Mouse (Mus musculus): ENCODE results near the gene Ankrd13a.
A peak's percentile ranks its signal among the peaks of the same experiment; 100 is the strongest.

Gene Ankrd13a

DNA sequence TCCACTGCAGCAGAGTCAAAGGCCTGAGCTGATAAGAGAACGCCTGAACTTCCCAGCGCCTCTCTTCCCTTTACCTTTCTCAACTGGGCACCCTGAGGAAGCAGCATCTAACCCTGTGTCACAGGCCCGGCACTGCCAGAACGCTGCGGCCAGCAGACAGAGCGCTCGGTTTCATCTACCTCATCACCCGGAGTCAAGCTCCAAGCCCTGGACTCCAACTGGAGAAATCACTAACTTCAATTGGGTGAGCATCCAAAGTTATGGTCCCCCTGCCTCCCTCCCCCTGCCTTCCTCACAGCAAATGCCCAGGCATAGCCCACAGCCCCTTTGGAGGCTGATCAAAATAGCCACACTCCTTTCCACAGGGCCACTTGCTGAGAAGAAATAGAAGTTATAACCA lies 7.8 kb upstream of the Ankrd13a start:
- DNase-seq (ENCODE audit: low read depth, low spot score): no peak

GRCm38 (mm10) chr5:114767185-114767584 lies 7.3 kb upstream of the Ankrd13a start:
- DNase-seq (ENCODE audit: low read depth, low spot score): no peak

GRCm38 (mm10) chr5:114769786-114770185 lies 4.7 kb upstream of the Ankrd13a start:
- no peak for DNase-seq (ENCODE audit: low read depth, low spot score)

DNA sequence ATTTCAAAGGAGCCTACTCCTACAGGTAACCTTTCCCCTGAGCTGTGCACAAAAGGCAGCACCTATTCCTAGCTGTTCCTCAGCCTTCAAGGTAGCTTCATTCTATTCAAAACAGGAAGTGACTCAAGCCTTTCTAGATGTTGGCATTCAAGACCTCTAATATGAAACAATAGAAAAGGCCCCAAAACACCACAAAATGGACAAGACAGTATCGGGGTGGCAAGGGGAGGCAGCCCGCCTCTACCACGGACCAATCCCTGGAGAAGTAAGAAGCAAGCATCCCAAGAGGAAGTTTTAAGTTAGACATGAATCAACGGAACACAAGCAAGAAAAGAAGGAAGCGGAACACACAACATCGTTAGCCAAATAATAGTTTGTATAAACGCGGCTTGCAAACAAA lies 2.7 kb upstream of the Ankrd13a start:
- DNase-seq (ENCODE audit: low read depth, low spot score): no peak

DNA sequence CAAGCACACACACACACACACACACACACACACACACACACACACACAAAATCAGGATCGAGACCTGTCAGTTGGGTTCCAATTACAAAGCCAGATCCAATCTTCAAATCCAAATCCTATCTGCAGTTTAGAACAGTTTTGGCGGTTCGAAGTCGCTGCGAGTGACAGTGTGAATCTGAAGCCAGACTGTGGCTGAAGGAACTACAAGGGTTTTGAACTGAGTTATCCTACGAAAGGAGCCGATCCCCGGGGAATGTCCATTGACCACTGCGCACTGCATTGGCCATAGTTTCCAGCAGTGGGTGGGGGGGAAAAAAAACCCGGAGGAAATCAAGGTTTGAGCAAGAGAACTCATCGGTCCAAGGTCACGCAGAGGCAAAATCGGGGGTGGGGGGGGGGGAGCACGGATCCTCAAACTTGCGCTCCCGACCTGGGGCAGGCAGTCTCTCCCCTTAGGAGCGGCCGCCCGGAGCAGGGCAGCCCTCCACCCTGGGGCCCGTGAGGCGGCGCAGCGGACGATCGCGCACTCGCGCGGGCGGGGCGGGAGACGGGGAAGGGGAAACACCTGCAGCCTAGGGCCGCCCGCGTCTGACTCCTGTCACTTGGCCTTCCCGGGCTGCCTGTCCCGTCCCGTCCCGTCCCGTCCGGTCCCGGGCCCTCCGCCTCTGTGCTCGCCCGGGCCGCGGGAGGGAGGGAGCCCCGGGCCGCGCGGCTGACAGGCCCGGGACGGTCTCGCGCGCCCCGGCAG lies 1.8 kb upstream of the Ankrd13a start:
- no peak for DNase-seq (ENCODE audit: low read depth, low spot score)

GRCm38 (mm10) chr5:114773211-114773710 lies 1.2 kb upstream of the Ankrd13a start:
- DNase-seq (ENCODE audit: low read depth, low spot score): peak; percentile 99

GRCm38 (mm10) chr5:114773780-114774179 lies 697 bp upstream of the Ankrd13a start:
- DNase-seq (ENCODE audit: low read depth, low spot score): no peak

DNA sequence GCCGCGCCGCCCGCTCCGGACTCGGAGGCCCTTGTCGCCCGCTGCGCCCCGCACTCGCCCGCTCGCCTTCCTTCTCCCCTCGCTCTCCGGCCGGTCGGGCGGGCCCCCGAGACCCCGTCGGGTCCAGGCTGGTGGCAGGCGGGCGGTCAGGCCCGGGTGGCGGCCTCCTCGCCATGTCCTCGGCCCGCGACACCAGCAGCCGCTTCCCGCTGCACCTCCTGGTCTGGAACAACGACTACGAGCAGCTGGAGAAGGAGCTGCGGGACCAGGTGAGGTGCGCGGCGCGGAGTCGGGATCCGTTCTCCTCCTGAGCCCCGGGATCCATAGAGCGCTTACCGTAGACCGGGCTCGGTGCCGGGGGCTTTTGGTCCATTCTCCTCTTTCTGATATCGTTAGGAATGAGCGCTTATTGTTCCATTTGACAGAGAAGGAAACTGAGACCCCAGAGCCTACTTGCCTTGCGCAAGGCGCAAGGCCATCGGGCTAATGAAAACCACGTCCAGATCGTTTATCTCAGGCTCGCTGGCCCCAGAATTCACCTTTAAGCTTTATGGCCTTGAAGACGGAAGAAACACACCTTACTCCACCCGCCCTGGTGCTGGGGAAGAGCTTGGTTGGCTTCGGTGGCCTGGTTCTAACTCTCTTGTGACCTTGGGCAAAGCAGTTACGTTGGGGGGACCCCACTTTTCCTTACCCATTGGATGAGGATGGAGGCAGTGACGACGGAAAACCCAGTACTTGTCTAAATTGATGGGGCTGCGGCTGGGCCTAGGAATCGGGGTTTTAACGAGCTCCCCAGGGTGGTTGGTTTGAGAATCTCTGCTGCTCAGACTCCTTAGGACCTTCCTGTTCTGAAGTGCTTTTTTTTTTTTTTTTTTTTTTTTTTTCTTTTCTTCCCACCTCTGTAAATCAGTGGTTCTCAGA lies 841 bp downstream of the Ankrd13a start, which contains the start of gene Git2:
TSS of gene Git2 (minus strand) at position 462 of the 924 bp plus-strand sequence.
- no peak for DNase-seq (ENCODE audit: low read depth, low spot score)

GRCm38 (mm10) chr5:114776174-114776573 lies 1.7 kb downstream of the Ankrd13a start:
- no peak for DNase-seq (ENCODE audit: low read depth, low spot score)

- DNase-seq (ENCODE audit: low read depth, low spot score): no peak
These were observed 5.5 kb downstream of the Ankrd13a start for GRCm38 (mm10) chr5:114779956-114780489.

DNA sequence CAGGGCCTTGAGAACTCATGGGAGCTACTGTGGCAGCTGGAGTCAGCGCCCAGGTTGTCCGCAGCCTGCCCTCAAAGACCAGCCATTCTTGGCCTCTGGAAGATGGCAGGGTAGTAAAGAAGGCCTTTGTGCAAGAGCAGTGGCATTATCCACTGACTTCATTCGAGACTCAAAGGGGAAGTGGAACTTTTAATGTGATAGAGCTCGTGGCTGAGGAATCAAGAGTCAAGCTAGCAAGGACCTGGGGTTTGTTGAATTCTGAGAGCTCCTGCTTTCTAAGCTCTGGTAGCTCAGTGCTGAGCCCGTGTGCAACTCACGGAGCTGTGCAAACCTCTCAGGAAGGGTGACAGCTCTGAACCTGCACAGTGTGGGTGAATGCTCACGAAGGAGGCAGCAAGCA lies 6.4 kb downstream of the Ankrd13a start:
- DNase-seq (ENCODE audit: low read depth, low spot score): no peak

DNA sequence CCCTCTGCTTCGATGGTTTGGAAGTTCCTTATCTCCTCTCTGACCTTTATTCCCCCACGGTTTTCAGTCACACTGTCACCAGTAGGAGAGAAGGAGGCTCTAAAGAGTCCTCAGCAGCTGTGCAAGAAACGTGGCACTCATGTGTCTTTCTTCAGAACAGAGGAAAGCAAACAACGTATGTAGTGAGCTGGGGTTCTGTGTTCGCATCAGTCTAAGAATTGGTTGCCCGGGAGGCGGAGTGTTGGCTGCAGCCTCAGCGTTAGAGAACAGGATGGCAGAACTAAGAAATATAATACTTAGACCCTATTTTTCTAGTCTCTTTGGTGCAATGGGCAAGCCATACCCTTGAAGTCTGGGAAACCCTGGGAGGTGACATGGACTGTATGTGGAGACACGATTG lies 8.5 kb downstream of the Ankrd13a start:
- DNase-seq (ENCODE audit: low read depth, low spot score): no peak

DNA sequence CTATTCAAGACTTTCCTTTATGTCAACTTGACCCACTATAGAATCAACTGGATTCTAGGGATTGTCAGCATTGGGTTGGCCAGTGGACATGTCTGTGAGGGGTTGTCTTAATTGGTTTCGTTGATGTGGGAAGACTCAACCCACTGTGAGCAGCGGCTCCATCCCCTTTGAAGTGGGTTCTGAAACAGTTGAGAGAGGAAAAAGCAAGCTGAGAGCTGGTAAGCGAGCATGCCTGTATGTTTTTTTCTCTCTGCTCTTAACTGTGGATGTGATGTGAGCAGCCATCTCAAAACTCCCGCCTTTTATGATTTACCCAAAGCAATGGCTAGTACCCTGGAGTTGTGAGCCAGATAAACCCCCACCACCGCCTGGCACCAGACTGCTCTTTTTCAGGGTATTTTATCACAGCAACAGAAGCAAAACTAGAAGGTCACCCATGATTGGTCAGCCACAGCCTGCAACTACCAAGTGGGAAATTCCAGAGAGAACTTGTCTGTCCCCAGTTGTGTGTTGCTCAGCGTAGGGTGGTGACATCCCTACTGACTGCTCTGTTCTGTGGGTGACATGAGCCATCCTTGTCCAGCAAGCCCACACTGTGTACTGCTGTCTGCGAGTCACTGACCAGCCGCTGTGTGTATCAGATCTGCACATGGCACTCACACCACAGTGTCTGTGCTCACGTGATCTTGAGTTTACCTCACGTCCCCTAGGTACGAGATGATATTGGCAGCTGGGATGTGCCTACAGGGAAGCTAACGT lies 9.1 kb downstream of the Ankrd13a start:
- DNase-seq (ENCODE audit: low read depth, low spot score): no peak

GRCm38 (mm10) chr5:114784622-114785165 lies 10.2 kb downstream of the Ankrd13a start:
- DNase-seq (ENCODE audit: low read depth, low spot score): no peak

DNA sequence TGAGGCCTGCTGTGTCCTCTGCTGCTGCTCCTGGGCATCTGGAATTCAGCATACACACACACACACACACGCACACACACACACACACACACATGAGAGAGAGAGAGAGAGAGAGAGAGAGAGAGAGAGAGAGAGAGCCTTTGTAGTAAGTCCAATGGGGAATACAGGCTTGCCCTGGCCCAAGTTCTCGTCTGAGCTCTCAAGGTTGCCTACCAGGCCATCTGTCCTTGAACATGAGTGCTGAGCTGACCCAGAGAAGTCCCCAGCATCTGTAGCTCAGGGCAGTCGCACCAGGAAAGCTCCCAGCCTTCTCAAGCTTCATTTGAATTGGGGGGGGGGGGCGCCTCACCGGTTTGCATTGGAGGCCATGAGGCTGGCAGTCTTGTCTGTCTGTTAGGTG lies 10.7 kb downstream of the Ankrd13a start:
- DNase-seq (ENCODE audit: low read depth, low spot score): no peak

DNA sequence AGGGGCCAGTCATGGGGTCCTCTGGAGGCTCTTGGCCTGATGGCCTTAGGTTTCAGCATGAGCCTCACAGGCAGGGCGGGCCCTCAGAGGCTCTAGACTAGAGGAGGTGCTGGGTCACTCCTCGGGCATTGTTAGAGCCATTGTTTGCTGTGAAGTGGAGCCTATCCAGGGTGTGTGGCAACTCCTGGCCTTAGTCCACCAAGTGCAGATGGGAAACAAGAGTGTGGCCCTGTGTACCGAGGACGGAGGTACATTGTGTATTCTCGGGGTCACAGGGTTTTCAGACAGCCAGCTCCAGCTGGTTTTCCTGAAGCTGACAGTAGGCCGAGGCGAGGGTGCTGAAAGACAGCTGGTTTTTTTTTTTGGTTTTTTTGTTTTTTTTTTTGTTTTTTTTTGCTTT lies 18.8 kb downstream of the Ankrd13a start:
- no peak for DNase-seq (ENCODE audit: low read depth, low spot score)

- no peak for DNase-seq (ENCODE audit: low read depth, low spot score)
These were observed 20.1 kb downstream of the Ankrd13a start for GRCm38 (mm10) chr5:114794609-114795008.

GRCm38 (mm10) chr5:114795231-114795630 lies 20.8 kb downstream of the Ankrd13a start:
- no peak for DNase-seq (ENCODE audit: low read depth, low spot score)

- DNase-seq (ENCODE audit: low read depth, low spot score): no peak
These were observed 21.2 kb downstream of the Ankrd13a start for GRCm38 (mm10) chr5:114795653-114796052.

- no peak for DNase-seq (ENCODE audit: low read depth, low spot score)
These were observed 22.0 kb downstream of the Ankrd13a start for GRCm38 (mm10) chr5:114796299-114797012.

Measured in ES-CJ7 (cell line).